Mouse (Mus musculus): ENCODE results near the gene Prcd. TPM values are rescaled to one million over a fixed set of nuclear protein-coding genes. Genes with fewer than 3 reads are reported as not detected.

Gene Prcd
- polyA plus RNA-seq, 1 experiment from 2014 or later, result 0.84 TPM

GRCm38 (mm10) chr11:116644225-116645112, 8.9 kb upstream of the Prcd start:
- DNase-seq (ENCODE audit: low spot score), result no peak
- no peak overlapping the region; the same call in 1 of the 2 replicates for H3K4me3 ChIP-seq (ENCODE audit: low read depth, low read length)
- ATAC-seq (ENCODE audit: low read depth), result no peak
- no peaks in the 10 kb centered on the region for H3K27me3 ChIP-seq (replicated peaks; ENCODE audit: control insufficient read depth, insufficient read depth, low read length)
- WGBS, result 44% methylated on average over 21 of the region's 21 CpGs
- no peaks in the 10 kb centered on the region for H3K36me3 ChIP-seq (ENCODE audit: control insufficient read depth, insufficient read depth, low read length)
- peak overlapping the region; percentile 26; the same call in 1 of the 2 replicates for H3K9ac ChIP-seq (ENCODE audit: low read depth, low read length)
- peak overlapping the region; percentile 4; the same call in 1 of the 2 replicates for H3K27ac ChIP-seq (replicated peaks; ENCODE audit: low read depth, low read length)
- H3K4me1 ChIP-seq (ENCODE audit: control insufficient read depth, insufficient read depth, low read length), result peaks cover 26% of the 10 kb centered on the region
- H3K4me2 ChIP-seq (ENCODE audit: low read depth, low read length), result peak overlapping the region; percentile 42; the same call in 1 of the 2 replicates
- H3K9me3 ChIP-seq (ENCODE audit: control insufficient read depth, low read length), result no peaks in the 10 kb centered on the region

- 27% methylated on average over 7 of the region's 8 CpGs for WGBS
- no peak for ATAC-seq (ENCODE audit: low read depth)
- Histone ChIP-seq H3K4me2 (ENCODE audit: low read depth, low read length) (no peak overlapping the region), H3K9ac (ENCODE audit: low read depth, low read length) (no peak overlapping the region), H3K4me1 (ENCODE audit: control insufficient read depth, insufficient read depth, low read length) (peaks cover 26% of the 10 kb centered on the region), H3K27ac (replicated peaks; ENCODE audit: low read depth, low read length) (no peak overlapping the region), H3K4me3 (ENCODE audit: low read depth, low read length) (no peak overlapping the region), H3K27me3 (replicated peaks; ENCODE audit: control insufficient read depth, insufficient read depth, low read length) (no peaks in the 10 kb centered on the region), H3K36me3 (ENCODE audit: control insufficient read depth, insufficient read depth, low read length) (no peaks in the 10 kb centered on the region), H3K9me3 (ENCODE audit: control insufficient read depth, low read length) (no peaks in the 10 kb centered on the region)
- no peak for DNase-seq (ENCODE audit: low spot score)
Measured at GRCm38 (mm10) chr11:116645446-116646110, 7.8 kb upstream of the Prcd start.

GRCm38 (mm10) chr11:116646136-116646535, 7.2 kb upstream of the Prcd start:
- Histone ChIP-seq H3K4me1 (ENCODE audit: control insufficient read depth, insufficient read depth, low read length) (peaks cover 26% of the 10 kb centered on the region), H3K9me3 (ENCODE audit: control insufficient read depth, low read length) (no peaks in the 10 kb centered on the region), H3K27ac (replicated peaks; ENCODE audit: low read depth, low read length) (no peak overlapping the region), H3K27me3 (replicated peaks; ENCODE audit: control insufficient read depth, insufficient read depth, low read length) (no peaks in the 10 kb centered on the region), H3K9ac (ENCODE audit: low read depth, low read length) (no peak overlapping the region), H3K4me2 (ENCODE audit: low read depth, low read length) (no peak overlapping the region), H3K4me3 (ENCODE audit: low read depth, low read length) (no peak overlapping the region), H3K36me3 (ENCODE audit: control insufficient read depth, insufficient read depth, low read length) (no peaks in the 10 kb centered on the region)
- WGBS, result 58% methylated on average over 11 of the region's 11 CpGs
- ATAC-seq (ENCODE audit: low read depth) (no peak), DNase-seq (ENCODE audit: low spot score) (no peak)

- Histone ChIP-seq H3K4me1 (ENCODE audit: control insufficient read depth, insufficient read depth, low read length) (peaks cover 26% of the 10 kb centered on the region), H3K36me3 (ENCODE audit: control insufficient read depth, insufficient read depth, low read length) (no peaks in the 10 kb centered on the region), H3K27me3 (replicated peaks; ENCODE audit: control insufficient read depth, insufficient read depth, low read length) (no peaks in the 10 kb centered on the region), H3K9ac (ENCODE audit: low read depth, low read length) (no peak overlapping the region), H3K4me3 (ENCODE audit: low read depth, low read length) (no peak overlapping the region), H3K4me2 (ENCODE audit: low read depth, low read length) (no peak overlapping the region), H3K27ac (replicated peaks; ENCODE audit: low read depth, low read length) (0 out of 2 replicates have a peak overlapping the region, but pooled peaks have one; percentile 45), H3K9me3 (ENCODE audit: control insufficient read depth, low read length) (no peaks in the 10 kb centered on the region)
- ATAC-seq (ENCODE audit: low read depth), result no peak
- no peak for DNase-seq (ENCODE audit: low spot score)
- 67% methylated on average over 6 of the region's 7 CpGs for WGBS
Measured at GRCm38 (mm10) chr11:116646771-116647170, 6.6 kb upstream of the Prcd start.

GRCm38 (mm10) chr11:116647340-116647991, 5.9 kb upstream of the Prcd start:
- Histone ChIP-seq H3K27ac (replicated peaks; ENCODE audit: low read depth, low read length) (peak overlapping the region; percentile 45), H3K27me3 (replicated peaks; ENCODE audit: control insufficient read depth, insufficient read depth, low read length) (0 out of 2 replicates have a peak, but pooled peaks cover 3% of the 10 kb centered on the region), H3K9ac (ENCODE audit: low read depth, low read length) (no peak overlapping the region), H3K4me1 (ENCODE audit: control insufficient read depth, insufficient read depth, low read length) (peaks cover 29% of the 10 kb centered on the region), H3K4me2 (ENCODE audit: low read depth, low read length) (no peak overlapping the region), H3K36me3 (ENCODE audit: control insufficient read depth, insufficient read depth, low read length) (no peaks in the 10 kb centered on the region), H3K9me3 (ENCODE audit: control insufficient read depth, low read length) (no peaks in the 10 kb centered on the region), H3K4me3 (ENCODE audit: low read depth, low read length) (no peak overlapping the region)
- WGBS, result 32% methylated on average over 11 of the region's 11 CpGs
- DNase-seq (ENCODE audit: low spot score), result peak; percentile 80
- ATAC-seq (ENCODE audit: low read depth), result no peak

- no peaks in the 10 kb centered on the region for H3K36me3 ChIP-seq (ENCODE audit: control insufficient read depth, insufficient read depth, low read length)
- DNase-seq (ENCODE audit: low spot score), result no peak
- H3K4me3 ChIP-seq (ENCODE audit: low read depth, low read length), result no peak overlapping the region
- H3K27ac ChIP-seq (replicated peaks; ENCODE audit: low read depth, low read length), result peak overlapping the region; percentile 45
- WGBS, result 46% methylated on average over 18 of the region's 18 CpGs
- H3K27me3 ChIP-seq (replicated peaks; ENCODE audit: control insufficient read depth, insufficient read depth, low read length), result peaks cover 11% of the 10 kb centered on the region; the same call in 1 of the 2 replicates
- H3K4me2 ChIP-seq (ENCODE audit: low read depth, low read length), result no peak overlapping the region
- ATAC-seq (ENCODE audit: low read depth), result no peak
- H3K9ac ChIP-seq (ENCODE audit: low read depth, low read length), result 0 out of 2 replicates have a peak overlapping the region, but pooled peaks have one; percentile 22
- H3K4me1 ChIP-seq (ENCODE audit: control insufficient read depth, insufficient read depth, low read length), result peaks cover 36% of the 10 kb centered on the region
- no peaks in the 10 kb centered on the region for H3K9me3 ChIP-seq (ENCODE audit: control insufficient read depth, low read length)
Measured at GRCm38 (mm10) chr11:116648213-116648921, 5.0 kb upstream of the Prcd start.

GRCm38 (mm10) chr11:116648976-116649375, 4.4 kb upstream of the Prcd start:
- no peaks in the 10 kb centered on the region for H3K9me3 ChIP-seq (ENCODE audit: control insufficient read depth, low read length)
- H3K36me3 ChIP-seq (ENCODE audit: control insufficient read depth, insufficient read depth, low read length), result no peaks in the 10 kb centered on the region
- no peak overlapping the region for H3K4me3 ChIP-seq (ENCODE audit: low read depth, low read length)
- DNase-seq (ENCODE audit: low spot score) (no peak), ATAC-seq (ENCODE audit: low read depth) (no peak)
- H3K27ac ChIP-seq (replicated peaks; ENCODE audit: low read depth, low read length), result no peak overlapping the region
- H3K9ac ChIP-seq (ENCODE audit: low read depth, low read length), result no peak overlapping the region
- WGBS, result 75% methylated on average over 9 of the region's 10 CpGs
- no peak overlapping the region for H3K4me2 ChIP-seq (ENCODE audit: low read depth, low read length)
- peaks cover 17% of the 10 kb centered on the region for H3K27me3 ChIP-seq (replicated peaks; ENCODE audit: control insufficient read depth, insufficient read depth, low read length)
- peaks cover 32% of the 10 kb centered on the region for H3K4me1 ChIP-seq (ENCODE audit: control insufficient read depth, insufficient read depth, low read length)

All from embryonic facial prominence, embryonic 14.5 days (tissue).